Mouse (Mus musculus): ENCODE measurements around the gene Proser1.

GRCm38 (mm10) chr3:53463765-53464114 lies 274 bp downstream of the Proser1 start:
- TF ChIP-seq CTCF (IDR thresholded peaks at IDR 0.05; ENCODE audit: control insufficient read depth, insufficient read depth, insufficient read length): no peak
- no peak for TF ChIP-seq MAX (IDR thresholded peaks at IDR 0.05)
- TF ChIP-seq MYOD1 (IDR thresholded peaks at IDR 0.05; ENCODE audit: control insufficient read depth, insufficient read length, low read depth): no peak
- TF ChIP-seq USF1 (IDR thresholded peaks at IDR 0.05; ENCODE audit: low read depth): no peak
- TF ChIP-seq CEBPB (IDR thresholded peaks at IDR 0.05; ENCODE audit: low read depth): no peak
